Mouse (Mus musculus) right cerebral cortex, postnatal 14 days (tissue): ENCODE results near the gene Lrp11.
A peak's percentile ranks its signal among the peaks of the same experiment; 100 is the strongest.
"Not testable (repeated sequence)": the region's sequence is repeated elsewhere in the genome, so short reads cannot be mapped to it uniquely, and the experiment has no call there.

ENCODE experiments used
- DNase-seq: peaks from one replicate; pipeline ENCODE4 v3.0.0; 2022

Gene Lrp11

DNA sequence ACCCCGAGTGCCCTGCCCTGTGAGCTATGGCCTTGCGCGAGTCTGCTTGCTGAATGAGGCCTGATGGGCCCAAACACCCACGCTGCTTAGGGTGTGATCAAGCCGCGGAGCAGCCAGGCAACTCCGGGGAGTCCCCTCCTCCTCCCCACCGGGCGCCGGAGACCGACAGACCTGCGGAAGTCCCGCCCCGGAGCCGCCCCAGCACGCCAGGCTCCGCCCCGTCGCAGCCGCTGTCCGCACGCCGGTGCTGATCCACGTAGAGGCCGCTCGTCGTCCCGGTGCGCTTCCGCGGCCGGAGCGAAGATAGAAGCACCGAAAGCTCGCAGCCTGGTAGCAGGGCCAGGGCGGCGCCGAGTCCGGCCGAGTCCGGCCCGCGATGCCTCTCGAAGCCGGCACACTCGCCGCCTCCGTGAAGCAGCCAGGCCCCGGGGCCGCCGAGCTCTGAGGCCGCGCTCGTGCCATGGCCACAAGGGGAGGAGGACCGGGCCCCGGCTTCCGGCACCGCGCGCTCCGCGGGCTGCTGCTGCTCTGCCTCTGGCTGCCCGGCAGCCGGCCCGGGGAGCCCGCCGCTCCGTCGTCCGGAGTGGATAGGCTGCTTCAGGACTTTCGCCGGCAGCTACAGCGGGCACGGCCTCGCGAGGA, at the start of gene Lrp11:
Gene Lrp11, plus strand, starts transcription at position 209 of the 642 bp plus-strand sequence.
- DNase-seq: peak; percentile 86

DNA sequence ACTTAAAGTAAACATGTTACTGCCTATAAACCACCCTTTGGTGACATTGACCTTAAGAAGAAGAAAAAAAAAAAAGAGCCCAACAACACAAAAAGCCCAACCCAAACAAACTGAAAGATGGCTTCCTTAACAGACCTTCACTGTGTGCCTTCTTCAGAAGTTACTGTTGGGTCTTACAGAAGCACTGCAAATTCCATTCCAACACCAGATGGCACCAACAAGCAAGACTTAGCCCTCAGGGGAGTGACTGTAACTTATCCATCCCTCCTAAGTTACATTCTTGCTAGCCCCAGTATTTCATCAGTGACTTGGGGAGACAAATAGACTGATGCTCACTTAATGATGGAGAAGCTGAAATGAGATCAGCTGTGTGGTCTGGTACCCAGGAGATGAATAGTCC, 11.6 kb upstream of the Lrp11 start:
- peak; percentile 38 for DNase-seq

DNA sequence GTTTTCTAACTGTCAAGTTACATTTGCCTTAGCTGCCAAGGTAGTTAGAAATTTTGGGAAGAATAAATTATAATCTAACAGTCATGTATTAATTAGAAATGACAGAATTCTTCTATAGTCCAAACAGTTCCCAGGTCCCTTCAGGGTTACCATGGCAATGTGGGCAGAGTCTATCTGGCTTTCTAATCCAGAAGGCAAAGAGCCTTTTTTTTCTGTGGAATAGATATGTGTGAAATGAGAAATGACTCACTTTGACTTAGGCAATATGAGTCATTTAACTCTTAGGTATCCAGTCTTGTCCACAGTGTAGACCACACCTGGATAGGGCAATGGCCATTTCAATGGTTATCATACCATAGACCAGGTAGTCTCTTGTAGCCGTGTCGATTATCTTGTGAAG, 8.2 kb upstream of the Lrp11 start:
- no peak for DNase-seq

DNA sequence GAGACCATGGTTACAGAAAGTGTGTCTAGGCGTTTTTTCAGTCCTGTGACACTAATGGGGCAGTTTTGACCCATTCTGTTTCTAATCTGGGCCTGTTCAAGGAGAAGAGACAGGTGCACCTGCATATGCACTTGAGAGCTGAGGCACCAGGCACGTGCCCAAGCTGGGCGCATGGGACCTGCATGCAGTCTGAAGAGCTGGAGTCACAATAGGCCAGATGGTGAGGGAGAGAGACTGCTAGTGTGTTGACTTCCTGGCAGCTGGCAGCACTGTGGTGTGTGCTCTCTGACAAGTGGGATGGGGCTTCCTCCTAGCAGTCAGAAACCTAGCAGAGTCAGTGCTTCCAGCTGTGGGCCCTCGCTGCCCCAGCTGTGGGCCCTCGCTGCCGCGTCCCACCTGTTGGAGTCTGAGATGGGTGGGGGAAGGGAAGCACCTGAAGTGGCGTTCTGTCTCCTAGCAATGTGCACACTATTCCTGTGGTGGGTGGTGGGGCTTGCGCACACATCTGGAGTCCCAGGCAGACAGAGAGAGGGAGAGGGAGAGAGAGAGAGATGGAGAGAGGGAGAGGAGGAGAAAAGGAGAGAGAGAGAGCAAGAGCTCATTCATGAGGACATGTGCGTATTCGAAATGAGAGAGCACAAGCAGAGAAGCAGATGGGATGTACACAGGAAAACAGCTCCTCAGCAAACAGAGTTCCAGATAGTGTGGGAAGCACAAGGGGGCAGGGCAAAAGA, 7.3 kb upstream of the Lrp11 start:
- DNase-seq: no peak

DNA sequence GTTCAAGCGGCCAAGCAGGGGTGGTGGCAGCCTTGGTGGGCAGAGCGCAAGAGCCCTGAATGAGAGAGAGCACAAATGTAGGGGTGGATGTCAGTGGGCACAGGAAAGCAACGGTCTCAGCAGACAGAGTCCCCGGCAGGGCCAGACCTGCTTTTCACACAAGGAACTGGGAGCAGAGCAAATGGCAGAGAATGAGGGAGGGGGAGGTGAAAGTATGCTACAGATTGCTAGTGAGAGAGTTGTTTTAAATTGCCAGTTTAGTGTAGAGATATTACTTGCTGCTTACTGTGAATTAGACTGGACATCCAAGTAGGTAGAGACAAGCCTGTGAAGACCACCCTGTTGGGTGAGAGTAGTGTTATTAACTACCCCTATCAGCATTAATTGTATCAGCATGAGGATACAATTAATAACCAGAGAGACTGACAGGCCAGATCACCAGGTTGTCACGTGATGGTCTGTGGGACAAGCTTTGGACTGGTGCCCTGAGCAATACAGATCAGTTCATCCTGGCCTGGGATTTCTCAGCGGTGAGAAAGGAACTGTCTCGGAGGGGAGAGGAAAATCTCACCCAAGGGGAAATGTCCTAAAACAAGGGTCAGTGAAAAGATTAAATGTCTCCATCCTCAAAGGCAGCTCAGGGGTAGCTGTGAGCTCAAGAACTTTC, 6.6 kb upstream of the Lrp11 start:
- no peak for DNase-seq

DNA sequence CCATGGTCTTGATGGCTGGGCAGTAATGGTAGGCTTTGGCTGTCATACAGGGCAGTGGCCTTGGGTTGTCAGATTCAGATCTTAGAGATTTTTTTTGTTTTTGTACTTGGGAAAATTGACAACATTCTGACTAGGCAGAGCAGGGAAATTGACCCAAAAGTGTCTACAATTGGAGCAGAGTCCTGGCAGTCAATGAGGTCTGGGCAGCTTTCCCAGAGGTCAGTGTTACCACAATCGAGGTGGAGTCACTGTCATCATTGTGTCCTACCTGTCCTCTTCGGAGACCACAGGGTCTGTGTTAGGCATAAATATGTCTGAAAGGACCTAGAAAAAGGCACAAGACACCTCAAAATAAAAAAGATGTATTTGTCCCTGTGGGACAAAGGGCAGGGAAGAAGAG, 2.8 kb upstream of the Lrp11 start:
- no peak for DNase-seq

DNA sequence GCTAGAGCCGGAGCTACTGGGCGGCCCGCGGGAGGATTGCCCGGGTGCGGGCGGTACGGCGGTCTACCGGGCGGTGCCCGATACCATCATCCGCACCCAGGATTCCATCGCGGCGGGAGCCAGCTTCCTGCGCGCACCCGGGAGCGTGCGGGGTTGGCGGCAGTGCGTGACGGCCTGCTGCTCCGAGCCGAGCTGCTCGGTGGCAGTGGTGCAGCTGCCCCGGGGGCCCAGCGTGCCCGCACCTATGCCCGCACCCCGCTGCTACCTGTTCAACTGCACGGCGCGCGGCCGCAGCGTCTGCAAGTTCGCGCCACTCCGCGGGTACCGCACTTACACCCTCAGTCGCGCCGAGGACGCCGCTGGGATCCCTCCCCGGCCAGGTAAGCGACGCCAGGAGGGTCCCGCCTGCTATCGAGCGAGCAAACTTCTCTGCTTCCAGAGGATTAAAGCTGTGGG, 662 bp downstream of the Lrp11 start:
- no peak for DNase-seq

DNA sequence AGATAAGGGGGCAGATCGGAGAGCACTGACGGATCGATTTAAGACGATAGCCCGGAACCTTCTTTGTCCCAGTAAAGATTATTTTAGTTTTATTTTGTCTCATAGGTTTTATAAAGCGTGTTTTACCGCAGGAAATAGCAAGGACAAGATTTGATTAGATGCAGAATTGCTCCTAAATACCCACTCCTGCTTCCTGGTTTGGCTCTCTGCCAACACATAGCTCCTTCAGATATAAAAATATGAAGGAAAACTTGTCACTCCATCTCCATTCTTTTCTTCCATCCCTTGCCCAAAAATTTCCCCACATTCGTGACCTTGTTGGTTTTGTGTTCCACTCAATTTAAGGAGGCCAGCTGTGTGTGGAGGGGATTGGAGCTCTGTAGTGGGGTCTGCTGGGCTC, 1.2 kb downstream of the Lrp11 start:
- no peak for DNase-seq

DNA sequence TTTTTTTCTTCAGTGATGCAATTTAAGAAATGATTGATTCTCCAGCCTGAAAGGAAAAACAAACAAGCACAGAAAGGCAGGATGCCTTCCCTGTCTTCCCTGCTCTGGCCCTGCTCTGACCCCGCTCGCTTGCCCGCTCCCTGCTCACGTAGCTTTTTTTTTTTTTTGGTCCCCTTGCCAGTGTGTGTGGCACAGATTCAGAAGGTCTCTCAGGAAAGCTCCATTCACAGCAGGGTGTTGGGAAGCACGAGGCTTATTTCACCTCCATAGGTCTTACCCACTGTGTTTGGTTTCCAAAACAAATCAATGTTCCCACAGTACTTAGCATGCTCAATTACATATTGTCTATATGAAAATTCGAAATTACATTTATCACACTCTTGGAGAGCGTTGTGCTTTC, 5.2 kb downstream of the Lrp11 start:
- no peak for DNase-seq

DNA sequence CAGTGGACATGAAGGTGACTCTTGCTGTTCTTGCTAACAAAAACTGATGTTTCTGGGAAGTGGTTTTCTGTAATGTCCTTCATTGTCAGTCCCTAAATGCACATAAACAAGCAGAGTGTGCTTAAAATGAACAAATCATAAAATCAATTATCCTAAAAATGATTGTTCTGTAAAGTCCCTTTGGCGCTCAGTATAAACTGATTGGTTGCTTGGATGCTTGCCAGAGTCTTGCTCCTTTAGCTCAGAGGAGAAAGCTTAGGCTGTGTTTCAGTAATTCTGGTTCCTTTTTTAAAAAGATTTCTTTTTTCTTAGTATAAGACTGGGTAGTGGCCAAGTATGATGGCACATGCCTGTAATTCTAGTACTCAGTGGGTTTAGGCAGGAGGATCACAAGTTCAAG, 6.7 kb downstream of the Lrp11 start:
- DNase-seq: no peak

DNA sequence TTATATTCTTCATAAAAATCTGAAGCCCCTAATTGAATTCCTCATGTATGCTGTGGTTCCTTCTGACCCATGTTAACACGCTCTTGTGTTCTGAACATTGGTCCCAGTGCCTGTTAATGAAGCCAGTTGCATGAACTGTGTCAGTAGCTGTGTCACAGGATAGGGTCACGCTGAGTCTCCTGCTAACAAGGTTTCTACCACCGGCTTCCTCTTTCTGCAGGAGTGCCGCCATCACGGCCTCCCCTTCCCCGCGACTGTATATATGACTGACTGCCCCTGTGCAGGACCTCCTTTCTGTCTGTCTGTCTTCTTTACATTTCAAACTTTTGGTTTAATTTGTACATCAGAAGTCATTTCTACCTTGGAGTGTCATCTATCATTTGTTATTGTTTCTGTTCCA, 8.6 kb downstream of the Lrp11 start:
- no peak for DNase-seq

DNA sequence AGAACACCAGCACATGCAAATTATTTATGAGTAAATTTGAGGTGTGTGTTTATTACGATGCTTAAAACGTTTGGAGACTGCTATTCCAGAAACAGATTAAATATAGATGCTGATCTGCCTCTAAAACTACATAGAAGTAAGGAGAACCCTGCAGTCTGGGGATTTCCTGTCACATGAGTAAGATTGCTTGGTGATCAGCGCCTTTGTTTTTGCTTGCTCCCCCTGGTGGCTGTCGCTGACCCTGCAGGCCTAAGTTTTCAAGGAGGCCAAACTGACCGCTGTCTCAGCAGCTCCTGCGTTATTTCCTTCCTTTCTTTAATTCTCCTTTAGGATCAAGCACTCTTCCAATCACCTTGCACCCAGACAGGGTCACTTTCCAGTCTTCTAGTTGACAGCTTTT, 11.0 kb downstream of the Lrp11 start:
- peak; percentile 69 for DNase-seq

DNA sequence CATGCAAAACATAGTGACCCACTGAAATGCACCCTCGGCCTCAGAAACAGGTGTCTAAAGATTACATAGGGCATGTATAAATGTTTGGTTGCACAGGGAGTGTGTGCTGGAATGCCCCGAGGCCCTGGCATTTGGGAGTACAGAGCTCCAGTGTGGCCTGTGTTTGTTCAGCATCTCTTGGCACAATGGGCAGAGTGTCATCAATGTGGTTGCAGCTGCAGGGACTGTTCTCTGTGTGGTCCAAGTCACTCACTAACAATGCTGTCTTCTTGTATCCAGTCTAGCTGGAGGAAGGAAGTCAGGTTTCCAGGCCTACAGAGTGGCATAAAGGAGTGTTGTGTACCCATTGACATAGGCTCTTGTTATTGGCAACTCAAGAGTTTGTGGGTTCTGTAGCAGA, 15.6 kb downstream of the Lrp11 start:
- no peak for DNase-seq

DNA sequence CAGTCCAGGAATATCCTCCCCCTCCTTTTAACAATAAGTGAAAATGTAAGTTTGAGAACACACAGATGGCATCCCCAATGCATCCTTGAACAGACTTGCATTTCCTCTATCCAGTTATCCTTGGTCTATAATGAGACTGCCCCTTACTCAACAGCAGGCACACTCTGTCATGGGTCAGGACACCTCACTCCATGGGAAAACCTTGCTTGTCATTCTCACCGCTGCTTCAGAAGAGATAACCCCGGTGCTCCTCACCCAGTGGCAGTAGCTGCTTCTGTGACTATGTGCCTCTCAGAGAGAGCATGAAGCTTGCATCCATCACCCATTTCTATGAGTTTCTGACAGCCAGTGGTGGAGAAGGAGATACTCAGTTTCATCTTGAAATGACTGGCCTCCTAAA, 16.8 kb downstream of the Lrp11 start:
- no peak for DNase-seq

DNA sequence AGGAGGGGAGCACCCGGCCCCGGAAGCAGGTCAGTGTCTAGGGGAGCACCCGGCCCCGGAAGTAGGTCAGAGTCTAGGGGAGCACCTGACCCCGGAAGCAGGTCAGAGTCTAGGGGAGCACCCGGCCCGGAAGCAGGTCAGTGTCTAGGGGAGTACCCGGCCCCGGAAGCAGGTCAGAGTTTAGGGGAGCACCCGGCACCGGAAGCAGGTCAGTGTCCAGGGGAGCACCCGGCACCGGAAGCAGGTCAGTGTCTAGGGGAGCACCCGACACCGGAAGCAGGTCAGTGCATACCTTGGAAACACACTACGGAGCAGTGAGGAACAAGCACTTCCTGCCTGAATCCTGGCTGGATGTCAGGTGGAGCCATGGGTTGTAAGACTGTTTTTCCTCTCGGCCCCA, 19.0 kb downstream of the Lrp11 start:
- DNase-seq: no peak

DNA sequence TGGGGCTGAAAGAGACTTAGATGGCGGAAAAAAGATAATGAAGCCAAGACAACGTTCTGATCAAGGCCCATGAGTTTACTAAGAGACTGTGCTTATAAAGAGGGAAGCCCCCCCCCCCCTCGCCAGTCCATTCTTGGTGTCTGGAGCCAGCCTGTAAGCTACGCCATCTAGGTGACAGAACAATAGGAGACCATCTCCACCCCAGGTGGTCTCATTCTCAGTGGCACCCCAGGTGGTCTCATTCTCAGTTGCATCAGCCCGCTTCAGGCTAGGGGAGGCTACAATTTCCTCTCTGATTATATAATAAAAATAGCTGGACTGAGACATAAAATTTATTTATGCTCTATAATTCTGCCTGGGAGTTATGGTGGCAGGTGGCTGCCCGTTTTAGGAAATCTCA, 22.0 kb downstream of the Lrp11 start:
- no peak for DNase-seq

DNA sequence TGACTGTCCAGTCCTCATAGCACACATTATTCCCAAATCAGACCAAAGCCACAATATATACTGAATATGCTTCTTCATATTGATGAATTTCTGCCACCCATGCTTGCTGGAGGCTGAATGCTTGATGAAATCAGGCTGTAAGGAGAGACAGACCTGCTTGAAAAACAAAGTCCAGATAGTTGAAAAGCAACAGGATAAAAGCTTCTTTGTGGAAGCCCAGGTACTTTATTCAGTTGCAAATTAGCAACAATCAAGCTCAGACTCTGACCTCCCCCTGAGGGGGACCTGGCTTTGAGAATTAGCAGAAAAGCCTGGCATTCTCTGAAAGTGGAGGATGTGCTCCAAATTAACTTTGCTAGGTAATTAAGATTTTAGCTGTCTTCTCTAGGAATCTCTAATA, 22.6 kb downstream of the Lrp11 start:
- not testable (repeated sequence) for DNase-seq

DNA sequence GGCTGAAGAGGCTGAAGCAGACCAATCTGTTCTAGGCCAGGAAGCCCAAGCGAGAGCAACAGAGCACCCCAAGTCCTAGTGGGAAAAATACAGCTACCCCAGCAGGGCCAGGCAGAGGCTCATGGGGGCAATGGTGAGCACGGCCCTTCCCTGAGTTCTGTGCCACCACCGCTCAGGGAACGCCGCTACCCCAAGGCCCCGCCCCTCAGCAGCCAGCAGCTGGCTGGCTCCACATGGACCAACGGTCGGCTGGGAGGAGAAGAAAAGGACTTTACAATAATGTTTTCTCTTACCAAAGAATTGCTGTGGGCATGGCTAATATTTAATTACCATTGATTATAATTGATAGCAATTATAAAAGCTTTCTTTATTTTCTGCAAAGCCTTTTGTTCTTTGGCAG, 25.2 kb downstream of the Lrp11 start:
- no peak for DNase-seq

DNA sequence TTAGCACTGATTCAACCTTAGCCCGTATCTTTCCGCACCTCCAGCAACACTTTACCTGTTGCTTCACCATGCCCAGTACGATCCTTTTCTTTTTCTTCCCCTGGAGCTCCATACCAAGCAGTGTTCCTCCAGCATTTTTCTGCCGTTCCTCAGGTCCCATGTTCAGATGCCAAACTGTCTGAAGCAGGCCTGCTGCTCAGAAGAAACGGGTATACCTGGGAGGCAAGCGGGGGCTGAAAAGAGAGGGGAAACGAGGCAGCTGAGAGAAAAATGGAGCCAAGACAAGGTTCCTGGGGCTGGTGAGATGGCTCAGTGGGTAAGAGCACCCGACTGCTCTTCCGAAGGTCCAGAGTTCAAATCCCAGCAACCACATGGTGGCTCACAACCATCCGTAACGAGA, 27.5 kb downstream of the Lrp11 start:
- not testable (repeated sequence) for DNase-seq

DNA sequence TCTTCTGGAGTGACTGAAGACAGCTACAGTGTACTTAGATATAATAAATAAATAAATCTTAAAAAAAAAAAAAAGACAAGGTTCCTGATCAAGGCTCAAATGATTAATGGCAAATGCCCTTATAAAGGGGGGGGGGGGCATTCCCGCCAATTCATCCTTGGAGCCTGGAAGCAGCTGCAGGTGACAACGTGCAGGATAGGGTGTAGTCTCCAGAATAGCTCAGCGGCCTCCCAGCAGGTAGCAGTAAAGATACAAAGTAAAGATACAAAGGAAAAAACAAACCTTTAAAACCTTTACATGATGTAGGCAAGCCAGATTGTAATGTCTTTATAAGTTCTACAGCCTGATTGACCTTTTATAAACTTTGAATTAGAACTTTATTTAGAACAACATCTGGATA, 28.0 kb downstream of the Lrp11 start:
- not testable (repeated sequence) for DNase-seq

DNA sequence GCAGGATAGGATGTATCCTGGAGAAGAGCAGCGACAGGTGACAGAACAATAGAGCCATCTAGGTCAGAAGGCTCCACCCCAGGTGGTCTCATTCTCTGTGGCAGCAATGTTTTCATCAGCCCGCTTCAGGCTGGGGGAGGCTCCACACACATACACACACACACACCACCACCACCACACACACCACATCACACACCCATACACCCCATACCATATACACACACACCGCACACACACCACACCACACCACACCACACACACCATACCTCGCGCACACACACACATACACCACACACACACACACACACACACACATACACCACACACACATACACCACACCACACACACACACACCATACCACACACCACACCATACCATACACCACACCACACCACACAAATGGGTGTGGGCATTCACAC, 30.2 kb downstream of the Lrp11 start:
- DNase-seq: no peak

DNA sequence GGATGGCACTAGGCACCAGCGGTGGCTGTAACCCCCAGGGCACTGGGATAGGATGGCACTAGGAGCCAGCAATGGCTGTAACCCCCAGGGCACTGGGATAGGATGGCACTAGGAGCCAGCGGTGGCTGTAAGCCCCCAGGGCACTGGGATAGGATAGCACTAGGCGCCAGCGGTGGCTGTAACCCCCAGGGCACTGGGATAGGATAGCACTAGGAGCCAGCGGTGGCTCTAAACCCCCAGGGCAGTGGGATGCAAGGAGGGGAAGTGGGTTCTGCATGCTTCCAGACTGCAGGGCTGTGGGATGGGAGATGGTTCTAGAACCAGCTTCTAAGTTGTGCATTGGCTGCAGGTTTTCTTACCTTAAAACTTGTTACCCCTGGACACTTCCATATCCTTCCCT, 31.1 kb downstream of the Lrp11 start:
- DNase-seq: no peak

DNA sequence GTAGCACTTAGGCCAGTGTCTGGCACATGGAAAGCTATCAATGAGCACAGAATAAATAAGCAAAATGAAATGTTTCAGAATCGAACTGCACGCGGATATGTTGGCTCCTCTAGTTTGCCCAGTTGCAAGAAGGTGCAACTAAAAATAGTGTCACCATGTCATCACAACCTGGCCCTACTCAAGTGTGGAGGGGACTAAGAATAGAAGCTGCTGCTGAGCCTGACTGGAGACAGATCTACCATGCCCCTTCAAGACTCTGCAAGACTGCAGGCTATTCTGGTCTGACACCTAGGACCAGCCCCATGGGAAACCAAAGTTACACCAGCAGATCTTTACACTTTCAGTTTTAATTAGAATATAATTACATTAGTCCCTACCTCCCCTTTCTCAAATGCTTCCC, 32.8 kb downstream of the Lrp11 start:
- no peak for DNase-seq

DNA sequence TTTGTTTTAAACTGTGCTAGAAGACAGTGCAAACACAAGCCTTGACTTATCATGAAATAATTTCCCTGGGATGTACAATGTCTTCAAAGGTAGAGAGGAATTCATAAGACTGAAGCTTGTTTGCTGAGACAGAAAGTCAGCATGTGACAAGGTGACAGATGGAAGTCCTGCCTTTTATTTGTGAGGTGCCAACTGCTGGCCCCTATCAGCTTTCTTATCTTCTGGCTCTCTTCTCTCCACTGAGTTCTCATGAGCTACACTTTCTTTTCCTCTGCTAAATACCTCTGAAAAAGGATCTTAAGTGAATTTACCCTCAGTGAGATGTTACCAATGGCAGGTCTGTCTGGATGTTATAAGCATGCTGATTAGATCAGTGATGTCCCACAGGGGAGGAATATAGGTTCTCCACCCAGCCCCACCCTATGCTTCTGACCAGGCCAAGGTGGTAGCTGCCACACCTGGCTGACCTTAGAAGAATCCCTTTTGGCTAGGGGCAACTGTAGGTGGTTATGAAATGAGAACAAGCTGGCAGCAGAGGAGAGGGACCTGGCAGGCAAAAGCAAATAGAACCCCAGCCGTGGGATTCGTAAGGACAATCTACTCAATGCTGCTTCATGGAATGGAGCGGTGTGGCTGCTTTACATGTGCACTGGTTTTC, 34.4 kb downstream of the Lrp11 start:
- DNase-seq: no peak
